In genomic region chr2:154410355-154410754, GRCm38 (mm10) we compare ENCODE assay signal across 9 mouse cellular contexts. TPM values are rescaled to one million over a fixed set of nuclear protein-coding genes. Genes with fewer than 3 reads are reported as not detected.
DNase-seq lines count a peak whose midpoint lies in the region; ATAC-seq lines count a peak whose summit lies in the region.
"Had no signal": no experiment of that assay in that cellular context is flagged by ENCODE, and none has a peak within 500 bp of the region (broad histone marks: within the 10 kb centered on the region; RNA-seq: fewer than 3 reads in every experiment).

No protein-coding gene starts in this region.

- intact Hi-C loops in left cerebral cortex, postnatal 25 days (cut with DNase I) = loop anchor here (10.0 kb wide), 1 partner anchor 534 kb away; no protein-coding TSS in a partner anchor

- no peaks in the 10 kb centered on the region for H3K9me3 ChIP-seq in forebrain, embryonic 14.5 days (replicated peaks; ENCODE audit: control insufficient read depth, low read length)
- no peaks in the 10 kb centered on the region for H3K9me3 ChIP-seq in forebrain, embryonic 10.5 days
- no peaks in the 10 kb centered on the region for H3K9me3 ChIP-seq in forebrain, embryonic 16.5 days (ENCODE audit: control insufficient read depth, low read length)
- H3K9me3 ChIP-seq: liver, embryonic 13.5 days had no signal

- H3K27me3 ChIP-seq in forebrain, embryonic 14.5 days (replicated peaks; ENCODE audit: control insufficient read depth, insufficient read depth, low read length) = no peaks in the 10 kb centered on the region; the same call in 1 of the 2 replicates
- peaks cover 54% of the 10 kb centered on the region for H3K27me3 ChIP-seq in forebrain, embryonic 10.5 days (ENCODE audit: poor library complexity, severe bottlenecking)
- H3K27me3 ChIP-seq in forebrain, embryonic 16.5 days (replicated peaks; ENCODE audit: control insufficient read depth, insufficient read depth, low read length) = no peaks in the 10 kb centered on the region

- H3K27ac ChIP-seq in forebrain, embryonic 14.5 days (ENCODE audit: low read depth, low read length) = no peak overlapping the region
- no peak overlapping the region for H3K27ac ChIP-seq in forebrain, embryonic 10.5 days
- no peak overlapping the region for H3K27ac ChIP-seq in forebrain, embryonic 16.5 days (ENCODE audit: low read length)
- H3K27ac ChIP-seq: liver, embryonic 13.5 days had no signal

- 55% methylated on average over 2 of the region's 2 CpGs for WGBS in forebrain, embryonic 14.5 days
- WGBS in forebrain, embryonic 10.5 days = 66% methylated on average over 2 of the region's 2 CpGs
- WGBS in forebrain, embryonic 16.5 days = 67% methylated on average over 2 of the region's 2 CpGs

- ATAC-seq in forebrain, embryonic 14.5 days = no peak
- no peak for ATAC-seq in forebrain, embryonic 16.5 days

- DNase-seq in forebrain, embryonic 14.5 days (ENCODE audit: low spot score) = peak; percentile 62
- DNase-seq in forebrain, embryonic 10.5 days (ENCODE audit: extremely low spot score, low spot score) = no peak
- peak; percentile 85 for DNase-seq in 3134 (ENCODE audit: extremely low read depth, insufficient read length, low spot score)
- DNase-seq in frontal cortex, postnatal 36 days (ENCODE audit: low spot score in 2 of 2) = peak; percentile 59 to 81
- DNase-seq in left cerebral cortex, postnatal 25 days (ENCODE audit: low spot score in 2 of 2) = peak; percentile 46 to 87
- no peak for DNase-seq in kidney, adult 8-10 months
- no peak for DNase-seq in thymus, postnatal 36 days
- DNase-seq: liver, embryonic 13.5 days had no signal

- H3K9ac ChIP-seq in forebrain, embryonic 14.5 days (ENCODE audit: low read length) = no peak overlapping the region
- H3K9ac ChIP-seq in forebrain, embryonic 16.5 days (replicated peaks; ENCODE audit: low read depth, low read length) = no peak overlapping the region
- H3K9ac ChIP-seq: liver, embryonic 13.5 days had no signal

- H3K4me2 ChIP-seq in forebrain, embryonic 14.5 days (ENCODE audit: low read length) = no peak overlapping the region
- H3K4me2 ChIP-seq in forebrain, embryonic 16.5 days (ENCODE audit: low read length) = no peak overlapping the region
- H3K4me2 ChIP-seq: liver, embryonic 13.5 days had no signal

- H3K36me3 ChIP-seq in forebrain, embryonic 14.5 days (ENCODE audit: control insufficient read depth, insufficient read depth, low read length) = no peaks in the 10 kb centered on the region
- no peaks in the 10 kb centered on the region for H3K36me3 ChIP-seq in forebrain, embryonic 10.5 days (replicated peaks)
- H3K36me3 ChIP-seq in forebrain, embryonic 16.5 days (ENCODE audit: control insufficient read depth, insufficient read depth) = no peaks in the 10 kb centered on the region
- H3K36me3 ChIP-seq: liver, embryonic 13.5 days had no signal

- H3K4me3 ChIP-seq in forebrain, embryonic 14.5 days (ENCODE audit: low read depth, low read length) = no peak overlapping the region
- H3K4me3 ChIP-seq in forebrain, embryonic 10.5 days = no peak overlapping the region
- no peak overlapping the region for H3K4me3 ChIP-seq in forebrain, embryonic 16.5 days (replicated peaks; ENCODE audit: low read length)
- H3K4me3 ChIP-seq: liver, embryonic 13.5 days had no signal

- H3K4me1 ChIP-seq in forebrain, embryonic 14.5 days (ENCODE audit: control insufficient read depth, insufficient read depth, low read length) = no peaks in the 10 kb centered on the region
- peaks cover 19% of the 10 kb centered on the region for H3K4me1 ChIP-seq in forebrain, embryonic 10.5 days
- peaks cover 12% of the 10 kb centered on the region for H3K4me1 ChIP-seq in forebrain, embryonic 16.5 days (replicated peaks; ENCODE audit: control insufficient read depth, insufficient read depth, low read length)

RNA-seq across cellular contexts. Expression of gene Snta1, which starts 2.5 kb away (rescaled TPM):
- polyA plus RNA-seq in forebrain, embryonic 14.5 days (2014; fragmentation: Nextera tagmentation; extraction: Ambion mirVana) = 2.6 and 4.6 TPM in 2 replicates
- polyA plus RNA-seq in forebrain, embryonic 10.5 days (2016; fragmentation: Nextera tagmentation; extraction: Ambion mirVana) = 2.5 TPM in 2 replicates
- 10 to 100 TPM; 30.7 to 35.7 TPM for total RNA-seq in left cerebral cortex, postnatal 25 days (2021)
- 10.0 and 10.4 TPM in 2 replicates for polyA plus RNA-seq in forebrain, embryonic 16.5 days (2015; fragmentation: Nextera tagmentation; extraction: Ambion mirVana)

RNA-seq across cellular contexts. Expression of gene Cbfa2t2, which starts 25.9 kb away (rescaled TPM):
- polyA plus RNA-seq in forebrain, embryonic 14.5 days (2014; fragmentation: Nextera tagmentation; extraction: Ambion mirVana) = 51.9 and 59.4 TPM in 2 replicates
- 57.4 and 59.3 TPM in 2 replicates for polyA plus RNA-seq in forebrain, embryonic 10.5 days (2016; fragmentation: Nextera tagmentation; extraction: Ambion mirVana)
- total RNA-seq in left cerebral cortex, postnatal 25 days (2021) = 10 to 100 TPM; 54.6 to 57.5 TPM
- 73.3 and 83.6 TPM in 2 replicates for polyA plus RNA-seq in forebrain, embryonic 16.5 days (2015; fragmentation: Nextera tagmentation; extraction: Ambion mirVana)

RNA-seq across cellular contexts. Expression of gene Cdk5rap1, which starts 37.5 kb away (rescaled TPM):
- polyA plus RNA-seq in forebrain, embryonic 14.5 days (2014; fragmentation: Nextera tagmentation; extraction: Ambion mirVana) = 18.8 and 24.1 TPM in 2 replicates
- 13.0 and 14.9 TPM in 2 replicates for polyA plus RNA-seq in forebrain, embryonic 10.5 days (2016; fragmentation: Nextera tagmentation; extraction: Ambion mirVana)
- 10 to 100 TPM; 11.4 to 17.4 TPM for total RNA-seq in left cerebral cortex, postnatal 25 days (2021)
- 16.2 and 16.7 TPM in 2 replicates for polyA plus RNA-seq in forebrain, embryonic 16.5 days (2015; fragmentation: Nextera tagmentation; extraction: Ambion mirVana)

Comparison
In these comparisons a context has a peak if more than half of its experiments do, and no peak if none do; other contexts are left out.
1. DNase-seq: peak in forebrain, embryonic 14.5 days (single experiment), 3134 (single experiment), frontal cortex, postnatal 36 days (2 of 2) and left cerebral cortex, postnatal 25 days (2 of 2); none in forebrain, embryonic 10.5 days (single experiment), kidney, adult 8-10 months (0 of 2) and thymus, postnatal 36 days (0 of 2).